Mouse (Mus musculus) heart, postnatal 0 days (tissue): ENCODE measurements around the gene Sirt1. TPM values are rescaled to one million over a fixed set of nuclear protein-coding genes. Genes with fewer than 3 reads are reported as not detected.
"Not testable (repeated sequence)": the region's sequence is repeated elsewhere in the genome, so short reads cannot be mapped to it uniquely, and the experiment has no call there.

Source experiments
- ATAC-seq: fragments of 200-750 bp; cut with Nextera tagmentation; 2 replicates; pipeline ENCODE4 v1.8.0; 2017; ENCODE audit warnings: low read depth, moderate number of reproducible peaks, moderate library complexity; ENCODE audit not compliant: insufficient read depth
- DNase-seq: peaks from one replicate; pipeline ENCODE4 v3.0.0-alpha.2; 2016; ENCODE audit warnings: low spot score
- H3K27ac ChIP-seq: fragments of 300-500 bp; sonication (generic); 2 replicates; pipeline ENCODE4 v1.5.1; 2014; ENCODE audit warnings: low read depth, mild to moderate bottlenecking
- H3K27me3 ChIP-seq: fragments of 300-500 bp; sonication (generic); 2 replicates; pipeline ENCODE4 v1.6.1; 2014; ENCODE audit warnings: low read length, mixed read lengths; ENCODE audit not compliant: control insufficient read depth, insufficient read depth
- H3K36me3 ChIP-seq: fragments of 300-500 bp; sonication (generic); replicated peaks from 2 replicates; pipeline ENCODE4 v1.6.1; 2014; ENCODE audit warnings: low read length, mixed read lengths; ENCODE audit not compliant: control insufficient read depth, insufficient read depth
- H3K4me1 ChIP-seq: fragments of 300-500 bp; sonication (generic); 2 replicates; pipeline ENCODE4 v1.6.1; 2014; ENCODE audit warnings: antibody characterized with exemption; ENCODE audit not compliant: control insufficient read depth, insufficient read depth
- H3K4me2 ChIP-seq: fragments of 300-500 bp; sonication (generic); 2 replicates; pipeline ENCODE4 v1.6.1; 2014; ENCODE audit warnings: low read depth, mild to moderate bottlenecking, low read length, moderate library complexity
- H3K4me3 ChIP-seq: fragments of 300-500 bp; sonication (generic); 2 replicates; pipeline ENCODE4 v1.5.1; 2014; ENCODE audit warnings: low read depth, low read length
- H3K9ac ChIP-seq: fragments of 300-500 bp; sonication (generic); replicated peaks from 2 replicates; pipeline ENCODE4 v1.6.1; 2014; ENCODE audit warnings: low read depth, low read length, mixed read lengths
- H3K9me3 ChIP-seq: fragments of 300-500 bp; sonication (generic); replicated peaks from 2 replicates; pipeline ENCODE4 v1.6.1; 2016; ENCODE audit warnings: low read length; ENCODE audit not compliant: control insufficient read depth
- CTCF ChIP-seq: IDR thresholded peaks from 2 replicates; pipeline ENCODE4 v1.5.1; 2016; ENCODE audit warnings: antibody characterized with exemption, control low read depth, low read depth
- EP300 ChIP-seq: IDR thresholded peaks from 2 replicates; pipeline ENCODE4 v1.6.1; 2016; ENCODE audit warnings: antibody characterized with exemption, low read depth
- WGBS: fragments of 180-500 bp; shearing (Covaris S2); extraction: QIAGEN DNeasy Blood & Tissue Kit; methylation state at CpG from one replicate; pipeline ENCODE4 v1.1.7; 2014; 5-methylcytosine and 5-hydroxymethylcytosine counted together
- polyA plus RNA-seq: library from polyadenylated mRNA; unstranded; fragments of >200 nt; fragmentation: Nextera tagmentation; extraction: Ambion mirVana; gene quantifications from 2 replicates; pipeline ENCODE4 v1.2.1, GENCODE M21; 2015
- total RNA-seq: library from RNA; depleted of rRNA; stranded (reverse); fragments of >200 nt; gene quantifications from 2 replicates; pipeline ENCODE4 v1.2.3, GENCODE M21; 2014; ENCODE audit warnings: low replicate concordance

Gene Sirt1
- total and polyA plus RNA-seq, 2 experiments from 2014 or later, result 2.1 to 10.7 TPM

GRCm38 (mm10) chr10:63367386-63367785 lies 14.1 kb downstream of the Sirt1 start:
- no peaks in the 10 kb centered on the region for H3K27me3 ChIP-seq
- DNase-seq, result no peak

DNA sequence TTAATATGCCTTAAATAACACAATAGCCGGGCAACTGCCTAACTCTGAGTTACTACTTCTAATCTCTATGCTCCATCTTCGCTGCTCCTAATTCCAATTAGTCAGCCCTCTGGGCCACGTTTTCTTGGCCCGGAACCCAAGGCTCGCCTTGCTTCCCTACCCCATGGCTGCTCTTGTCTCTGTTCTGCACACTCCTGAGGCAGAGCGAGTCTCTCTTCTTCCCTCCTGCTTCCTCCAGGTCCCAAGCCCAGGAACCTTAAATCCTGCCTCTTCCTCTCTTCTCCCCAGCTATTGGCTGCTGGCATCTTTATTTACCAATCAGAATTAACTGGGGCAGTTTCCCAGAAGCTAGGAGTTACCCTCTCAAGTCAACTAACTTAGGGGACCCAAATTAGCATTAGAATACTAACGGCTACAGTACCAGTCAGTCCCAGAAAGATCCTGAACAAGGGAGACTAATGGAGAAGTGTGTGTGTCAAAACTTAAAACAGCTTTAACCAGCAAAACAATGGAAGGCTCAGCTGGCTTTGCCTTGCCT lies 15.5 kb downstream of the Sirt1 start:
- ATAC-seq (no peak), DNase-seq (no peak)
- Histone ChIP-seq H3K27me3 (no peaks in the 10 kb centered on the region), H3K4me3 (no peak overlapping the region), H3K4me2 (no peak overlapping the region), H3K27ac (no peak overlapping the region), H3K36me3 (no peaks in the 10 kb centered on the region), H3K4me1 (no peaks in the 10 kb centered on the region), H3K9me3 (no peaks in the 10 kb centered on the region), H3K9ac (no peak overlapping the region)
- 59% methylated on average over 7 of the region's 7 CpGs for WGBS
- TF ChIP-seq EP300 (no peak), CTCF (no peak)

More at GRCm38 (mm10) chr10:63367386-63367785, 14.1 kb downstream of the Sirt1 start:
- TF ChIP-seq EP300 (no peak), CTCF (no peak)
- Histone ChIP-seq H3K4me3 (no peak overlapping the region), H3K4me2 (no peak overlapping the region), H3K36me3 (no peaks in the 10 kb centered on the region), H3K4me1 (no peaks in the 10 kb centered on the region), H3K9me3 (no peaks in the 10 kb centered on the region), H3K27ac (no peak overlapping the region), H3K9ac (no peak overlapping the region)
- 71% methylated on average over 6 of the region's 6 CpGs for WGBS
- no peak for ATAC-seq

DNA sequence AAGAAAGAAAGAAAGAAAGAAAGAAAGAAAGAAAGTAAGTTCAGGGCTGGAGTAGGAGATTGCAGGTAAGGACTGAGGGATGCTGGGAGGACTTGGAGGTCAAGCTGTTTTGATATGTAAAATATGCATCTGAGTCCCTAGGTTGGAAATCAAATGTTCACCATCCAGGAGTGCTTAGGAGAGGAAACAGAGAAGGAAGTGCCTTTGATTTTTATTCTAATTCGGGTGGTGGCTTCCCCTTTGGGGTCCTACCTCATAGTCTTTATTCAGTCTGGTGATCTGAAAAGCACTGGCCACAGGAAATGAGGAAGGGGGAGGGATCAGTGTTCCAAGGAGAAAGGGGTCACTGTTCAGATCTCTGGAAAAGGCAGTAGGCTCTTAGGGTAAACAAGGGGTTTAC lies 21.0 kb downstream of the Sirt1 start:
- no peaks in the 10 kb centered on the region for H3K27me3 ChIP-seq
- H3K36me3 ChIP-seq, result no peaks in the 10 kb centered on the region
- TF ChIP-seq EP300, result no peak
- TF ChIP-seq CTCF, result no peak
- H3K9me3 ChIP-seq, result 0 out of 2 replicates have a peak, but pooled peaks cover 7% of the 10 kb centered on the region
- no peak overlapping the region for H3K4me2 ChIP-seq
- no peak overlapping the region for H3K27ac ChIP-seq
- WGBS, result 63% methylated on average over 1 of the region's 1 CpGs
- no peaks in the 10 kb centered on the region for H3K4me1 ChIP-seq
- DNase-seq (no peak), ATAC-seq (no peak)
- no peak overlapping the region for H3K4me3 ChIP-seq
- H3K9ac ChIP-seq, result no peak overlapping the region

DNA sequence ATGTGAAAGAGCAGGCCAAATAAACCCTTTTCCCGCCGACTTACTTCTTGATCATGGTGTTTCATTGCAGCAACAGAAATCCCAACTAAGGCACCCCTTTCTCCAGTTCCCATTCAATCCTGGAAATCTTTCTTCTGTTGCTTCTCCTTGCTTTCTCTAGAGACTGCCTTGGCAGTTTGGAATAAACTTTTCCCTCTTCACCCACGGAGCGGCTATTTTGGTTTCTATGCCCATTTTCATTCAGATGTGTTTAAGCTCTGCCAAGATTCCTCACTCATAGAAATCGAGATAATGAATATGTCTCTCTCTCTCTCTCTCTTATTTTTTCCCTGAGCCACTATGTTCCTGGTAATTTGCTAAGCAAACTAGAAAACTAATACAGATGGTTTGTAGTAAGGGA lies 29.4 kb downstream of the Sirt1 start:
- Histone ChIP-seq H3K9ac (no peak overlapping the region), H3K4me3 (no peak overlapping the region), H3K9me3 (0 out of 2 replicates have a peak, but pooled peaks cover 7% of the 10 kb centered on the region), H3K27me3 (no peaks in the 10 kb centered on the region), H3K4me1 (no peaks in the 10 kb centered on the region), H3K4me2 (no peak overlapping the region), H3K36me3 (no peaks in the 10 kb centered on the region), H3K27ac (no peak overlapping the region)
- WGBS, result 64% methylated on average over 5 of the region's 5 CpGs
- no peak for TF ChIP-seq CTCF
- TF ChIP-seq EP300, result no peak
- no peak for DNase-seq
- no peak for ATAC-seq

- ATAC-seq, H3K4me1 ChIP-seq, H3K4me3 ChIP-seq, H3K9me3 ChIP-seq, DNase-seq, H3K27ac ChIP-seq, H3K36me3 ChIP-seq, H3K4me2 ChIP-seq, H3K9ac ChIP-seq, H3K27me3 ChIP-seq: not testable (repeated sequence)
- WGBS, result 75% methylated on average over 7 of the region's 7 CpGs
Measured at GRCm38 (mm10) chr10:63351099-63351498, 30.4 kb downstream of the Sirt1 start.

GRCm38 (mm10) chr10:63350666-63351065 lies 30.8 kb downstream of the Sirt1 start:
- no peak for TF ChIP-seq CTCF
- TF ChIP-seq EP300, result no peak
- DNase-seq, result no peak

More at GRCm38 (mm10) chr10:63350666-63351065, 30.8 kb downstream of the Sirt1 start:
- no peak for ATAC-seq
- no peaks in the 10 kb centered on the region for H3K4me1 ChIP-seq
- no peaks in the 10 kb centered on the region for H3K27me3 ChIP-seq
- H3K27ac ChIP-seq, result no peak overlapping the region
- WGBS, result 89% methylated on average over 7 of the region's 7 CpGs
- H3K9me3 ChIP-seq, result 0 out of 2 replicates have a peak, but pooled peaks cover 2% of the 10 kb centered on the region
- H3K36me3 ChIP-seq, result no peaks in the 10 kb centered on the region
- H3K4me2 ChIP-seq, result no peak overlapping the region
- H3K4me3 ChIP-seq, result no peak overlapping the region
- H3K9ac ChIP-seq, result no peak overlapping the region
